Mouse (Mus musculus) limb, embryonic 15.5 days (tissue): Measurements from ENCODE around the gene St3gal2. TPM values are rescaled to one million over a fixed set of nuclear protein-coding genes. Genes with fewer than 3 reads are reported as not detected.
A peak's percentile ranks its signal among the peaks of the same experiment; 100 is the strongest.
"Not testable (repeated sequence)": the region's sequence is repeated elsewhere in the genome, so short reads cannot be mapped to it uniquely, and the experiment has no call there.

Experiments used
- ATAC-seq: fragments of 200-750 bp; cut with Nextera tagmentation; 2 replicates; pipeline ENCODE4 v1.8.0; 2017; ENCODE audit warnings: low read depth, moderate TSS enrichment; ENCODE audit not compliant: insufficient number of reproducible peaks, low FRiP score, low TSS enrichment
- H3K27ac ChIP-seq: fragments of 300-500 bp; sonication (generic); 2 replicates; pipeline ENCODE4 v1.5.1; 2015; ENCODE audit warnings: moderate library complexity, mild to moderate bottlenecking, inconsistent platforms
- H3K27me3 ChIP-seq: fragments of 300-500 bp; sonication (generic); 2 replicates; pipeline ENCODE4 v1.6.1; 2015; ENCODE audit warnings: inconsistent platforms
- H3K36me3 ChIP-seq: fragments of 300-500 bp; sonication (generic); 2 replicates; pipeline ENCODE4 v1.6.1; 2015; ENCODE audit warnings: inconsistent platforms
- H3K4me1 ChIP-seq: fragments of 300-500 bp; sonication (generic); 2 replicates; pipeline ENCODE4 v1.6.1; 2015; ENCODE audit warnings: inconsistent platforms
- H3K4me2 ChIP-seq: fragments of 300-500 bp; sonication (generic); 2 replicates; pipeline ENCODE4 v1.6.1; 2015; ENCODE audit warnings: mild to moderate bottlenecking, inconsistent platforms
- H3K4me3 ChIP-seq: fragments of 300-500 bp; sonication (generic); 2 replicates; pipeline ENCODE4 v1.5.1; 2015; ENCODE audit warnings: mild to moderate bottlenecking, inconsistent platforms
- H3K9ac ChIP-seq: fragments of 300-500 bp; sonication (generic); 2 replicates; pipeline ENCODE4 v1.6.1; 2015; ENCODE audit warnings: inconsistent platforms
- H3K9me3 ChIP-seq: fragments of 300-500 bp; sonication (generic); 2 replicates; pipeline ENCODE4 v1.6.1; 2016; ENCODE audit warnings: inconsistent platforms
- WGBS: fragments of 180-500 bp; shearing (Covaris S2); methylation state at CpG from one replicate; pipeline ENCODE4 v1.1.7; 2015; 5-methylcytosine and 5-hydroxymethylcytosine counted together
- microRNA-seq: library from miRNA; unstranded; fragments of <30 nt; microRNA quantifications from one replicate; pipeline ENCODE4, GENCODE M21; 2016
- polyA plus RNA-seq: library from polyadenylated mRNA; unstranded; fragments of >200 nt; fragmentation: Nextera tagmentation; extraction: Ambion mirVana; gene quantifications from 2 replicates; pipeline ENCODE4 v1.2.1, GENCODE M21; 2015

The St3gal2 gene
- polyA plus RNA-seq, 1 experiment from 2014 or later: 32.6 TPM

DNA sequence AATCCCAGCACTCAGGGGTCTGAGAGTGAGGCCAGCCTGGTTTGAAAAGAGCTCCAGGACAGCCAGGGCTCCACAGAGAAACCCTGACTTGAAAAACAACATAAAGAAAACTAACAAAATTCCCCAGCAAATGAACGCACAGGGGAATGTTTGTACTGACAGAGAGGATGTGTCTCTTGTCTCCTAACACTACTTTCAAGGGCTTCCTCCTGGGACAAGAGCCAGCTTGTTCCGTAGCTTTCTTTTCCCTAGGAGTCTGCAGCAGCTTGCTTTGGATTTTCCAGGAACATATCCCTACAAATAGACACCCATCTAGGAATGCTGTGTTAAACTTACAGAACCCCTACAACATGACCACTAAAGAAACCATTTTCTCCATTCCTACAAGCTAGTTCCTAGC lies 58.3 kb downstream of the St3gal2 start:
- ATAC-seq, H3K27me3 ChIP-seq, H3K27ac ChIP-seq, H3K4me1 ChIP-seq, H3K9ac ChIP-seq, H3K9me3 ChIP-seq, H3K4me3 ChIP-seq, H3K4me2 ChIP-seq: not testable (repeated sequence)
- 88% methylated on average over 2 of the region's 2 CpGs for WGBS
- peaks cover 69% of the 10 kb centered on the region for H3K36me3 ChIP-seq

DNA sequence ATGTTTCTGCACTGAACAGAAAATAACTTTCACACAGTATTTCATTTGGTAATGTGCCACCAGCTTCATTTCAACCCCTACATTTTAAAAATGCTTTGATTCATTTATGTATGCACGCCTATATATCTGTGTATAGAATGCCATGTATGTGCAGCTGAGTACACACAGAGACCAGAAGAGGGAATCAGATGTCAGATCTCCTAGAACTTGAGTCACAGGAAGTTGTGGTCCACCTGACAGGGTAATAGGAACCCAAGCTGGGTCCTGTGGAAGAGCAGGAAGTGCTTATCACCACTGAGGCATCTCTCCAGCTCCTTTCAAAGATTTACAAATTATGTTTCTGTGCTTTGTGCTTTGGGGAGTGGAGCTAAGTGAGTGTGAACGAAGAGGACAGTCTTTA lies 61.6 kb downstream of the St3gal2 start:
- Histone ChIP-seq H3K9me3 (no peaks in the 10 kb centered on the region), H3K4me1 (no peaks in the 10 kb centered on the region), H3K36me3 (peaks cover 74% of the 10 kb centered on the region), H3K27me3 (no peaks in the 10 kb centered on the region), H3K9ac (no peak overlapping the region), H3K4me3 (no peak overlapping the region), H3K4me2 (no peak overlapping the region), H3K27ac (no peak overlapping the region)
- 91% methylated on average over 2 of the region's 2 CpGs for WGBS
- ATAC-seq: no peak

DNA sequence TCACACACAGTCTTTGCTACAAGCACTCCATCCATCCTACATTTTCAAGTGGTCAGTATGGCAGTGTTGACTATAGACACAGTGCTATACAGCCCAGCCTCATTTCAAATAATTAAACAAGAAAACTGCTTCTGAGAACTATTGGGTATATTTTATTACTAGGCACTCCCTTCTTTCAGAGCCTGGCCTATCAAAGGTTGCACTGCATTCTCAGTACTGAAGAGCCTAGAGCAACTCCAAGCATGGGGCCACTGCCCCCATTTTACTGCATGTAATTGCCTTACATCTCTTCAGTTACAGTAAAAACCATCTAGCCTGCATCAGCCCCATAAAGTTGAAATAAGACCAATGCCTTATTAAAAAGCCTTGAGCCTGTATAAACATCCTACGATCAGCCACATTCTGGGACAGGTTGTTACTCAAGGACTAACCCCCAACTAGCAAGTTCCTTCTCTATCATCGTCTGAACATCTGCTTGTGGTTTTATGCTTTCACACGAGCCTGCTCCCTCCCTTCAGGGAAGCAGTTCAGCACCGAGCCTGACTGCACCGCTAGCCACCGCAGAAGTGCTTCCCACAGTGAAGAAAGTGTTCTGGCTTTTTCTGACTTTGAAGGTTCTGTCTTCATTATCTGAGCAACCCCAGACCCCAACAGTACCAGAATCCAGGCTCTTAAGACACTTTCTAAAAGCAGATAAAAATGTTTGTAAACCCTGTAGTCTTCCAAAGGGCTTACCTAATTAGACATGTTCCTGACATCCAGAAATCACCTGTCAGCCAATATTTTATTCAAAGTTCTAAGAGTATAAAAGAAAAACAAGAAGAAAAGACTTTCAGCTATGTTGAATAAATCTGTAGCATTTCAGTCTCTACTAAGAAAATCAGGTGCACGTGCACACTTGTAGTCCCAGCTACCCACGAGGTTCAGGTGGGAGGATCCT lies 68.4 kb downstream of the St3gal2 start:
- H3K27me3 ChIP-seq: no peaks in the 10 kb centered on the region
- H3K9me3 ChIP-seq: no peaks in the 10 kb centered on the region
- WGBS: 77% methylated on average over 8 of the region's 8 CpGs
- H3K9ac ChIP-seq: no peak overlapping the region
- H3K4me1 ChIP-seq: no peaks in the 10 kb centered on the region
- no peak overlapping the region for H3K4me2 ChIP-seq
- peaks cover 91% of the 10 kb centered on the region for H3K36me3 ChIP-seq
- no peak overlapping the region for H3K4me3 ChIP-seq
- no peak for ATAC-seq
- no peak overlapping the region for H3K27ac ChIP-seq

DNA sequence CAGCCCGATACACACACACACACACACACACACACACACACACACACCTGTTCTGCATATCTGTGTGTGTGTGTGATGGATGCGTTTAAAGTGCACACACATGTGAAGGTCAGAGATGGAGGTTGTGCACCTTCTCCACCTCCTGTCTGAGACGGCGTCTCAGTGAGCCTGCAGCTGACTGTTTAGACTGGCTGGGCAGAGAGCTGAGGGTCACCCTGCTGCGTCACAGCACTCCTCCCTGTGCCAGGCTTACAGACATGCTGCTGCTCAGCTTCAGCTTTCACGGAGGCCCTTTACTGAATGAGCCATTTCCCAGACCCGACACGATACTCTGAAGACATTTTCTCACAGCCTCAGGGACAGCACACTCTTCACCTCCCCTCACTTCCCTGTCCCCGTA lies 70.3 kb downstream of the St3gal2 start:
- ATAC-seq: no peak
- 86% methylated on average over 9 of the region's 9 CpGs for WGBS

DNA sequence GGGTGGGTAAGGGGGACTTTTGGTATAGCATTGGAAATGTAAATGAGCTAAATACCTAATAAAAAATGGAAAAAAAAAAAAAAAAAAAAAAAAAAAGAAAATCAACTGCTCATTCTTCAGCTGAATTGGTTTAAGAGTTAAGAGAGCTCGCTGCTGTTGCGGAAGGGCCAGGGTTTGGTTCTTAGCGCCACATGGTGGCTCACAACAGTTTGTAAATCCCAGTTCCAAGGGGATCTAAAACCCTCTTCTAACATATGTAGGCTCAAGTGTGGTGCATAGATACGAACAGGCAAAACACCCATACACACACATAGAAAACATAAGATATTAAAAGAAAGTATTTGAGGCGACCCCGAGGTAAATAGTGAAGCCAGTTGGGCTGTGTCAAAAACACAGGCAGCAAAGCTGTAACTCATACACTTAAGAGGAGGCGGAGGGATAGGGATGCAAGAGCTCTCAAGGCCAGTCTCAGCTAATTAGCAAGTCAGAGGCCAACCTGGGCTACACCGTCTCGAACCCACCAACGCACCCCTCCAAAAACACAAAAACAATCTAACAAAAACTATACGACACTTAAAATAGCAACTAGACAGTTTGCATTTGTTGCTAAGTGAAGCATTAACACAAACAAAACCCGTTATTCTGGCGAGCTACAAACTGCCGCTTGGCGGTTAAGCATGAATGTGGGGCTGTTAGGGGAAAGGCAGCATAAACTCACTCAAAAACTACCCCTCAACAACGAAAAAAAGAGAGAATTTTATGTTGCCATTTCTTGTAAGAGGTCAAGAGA lies 77.1 kb downstream of the St3gal2 start:
- H3K9ac ChIP-seq: peak overlapping the region; percentile 70
- H3K4me2 ChIP-seq: peak overlapping the region; percentile 76
- ATAC-seq: no peak
- H3K4me1 ChIP-seq: no peaks in the 10 kb centered on the region
- peak overlapping the region; percentile 70 for H3K4me3 ChIP-seq
- WGBS: 35% methylated on average over 16 of the region's 16 CpGs
- H3K9me3 ChIP-seq: no peaks in the 10 kb centered on the region
- H3K36me3 ChIP-seq: peaks cover 18% of the 10 kb centered on the region
- H3K27ac ChIP-seq: peak overlapping the region; percentile 87
- H3K27me3 ChIP-seq: no peaks in the 10 kb centered on the region

More for the DNA sequence above, 70.3 kb downstream of the St3gal2 start:
- H3K4me3 ChIP-seq: no peak overlapping the region
- H3K9ac ChIP-seq: no peak overlapping the region
- no peak overlapping the region for H3K27ac ChIP-seq
- H3K27me3 ChIP-seq: no peaks in the 10 kb centered on the region
- peaks cover 77% of the 10 kb centered on the region for H3K36me3 ChIP-seq
- H3K4me2 ChIP-seq: no peak overlapping the region
- H3K4me1 ChIP-seq: no peaks in the 10 kb centered on the region
- H3K9me3 ChIP-seq: no peaks in the 10 kb centered on the region

DNA sequence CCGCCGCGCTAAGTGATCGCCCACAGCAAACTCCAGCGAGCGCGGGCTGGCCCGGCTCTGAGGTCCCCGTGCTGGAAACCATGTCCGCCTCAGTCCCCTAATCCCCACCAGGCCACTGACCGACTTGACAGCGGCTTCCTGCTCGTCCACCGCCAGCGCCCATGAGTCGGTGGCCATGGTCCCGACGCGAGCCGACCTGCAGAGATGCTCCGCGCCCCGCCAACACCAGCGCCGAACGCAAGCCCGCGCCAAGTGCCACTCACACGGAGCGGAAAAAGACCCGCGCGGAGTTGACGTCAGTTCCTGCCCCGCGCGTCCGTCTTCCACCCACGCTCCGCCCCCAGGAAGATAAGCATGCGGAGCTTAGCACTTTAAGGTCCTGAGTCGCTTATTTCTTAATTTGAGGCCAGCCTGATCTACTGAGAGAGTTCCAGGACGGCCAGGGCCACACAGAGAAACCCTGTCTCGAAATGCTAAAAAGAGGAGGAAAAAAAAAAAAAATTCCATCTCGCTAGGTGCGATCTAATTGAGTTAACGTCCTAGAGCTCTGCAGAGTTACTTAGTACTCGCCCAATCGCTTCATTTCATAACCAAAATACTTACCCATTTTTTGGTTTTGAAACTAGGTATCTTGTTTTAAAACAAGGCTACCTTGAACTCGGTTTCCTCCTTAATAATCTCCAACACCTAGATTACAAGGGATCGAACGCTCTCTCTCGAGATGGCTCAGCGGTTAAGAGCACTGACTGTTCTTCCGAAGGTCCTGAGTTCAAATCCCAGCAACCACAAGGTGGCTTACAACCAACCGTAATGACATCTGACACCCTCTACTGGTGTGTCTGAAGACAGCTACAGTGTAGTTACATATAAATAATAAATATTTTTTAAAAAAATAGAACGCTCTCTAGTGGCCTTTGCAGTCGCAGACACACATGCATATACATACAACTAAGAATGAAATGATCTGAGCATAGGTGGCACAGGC lies 78.1 kb downstream of the St3gal2 start, which contains the start of gene Ddx19a:
Gene Ddx19a (minus strand): TSS at position 254 of the 985 bp plus-strand sequence.
- peak; percentile 90 for ATAC-seq
- H3K4me1 ChIP-seq: no peaks in the 10 kb centered on the region
- no peaks in the 10 kb centered on the region for H3K9me3 ChIP-seq
- peaks cover 12% of the 10 kb centered on the region for H3K36me3 ChIP-seq
- H3K4me2 ChIP-seq: peak within 1 kb of the TSS; percentile 76
- no peaks in the 10 kb centered on the region for H3K27me3 ChIP-seq
- peak within 1 kb of the TSS; percentile 70 for H3K9ac ChIP-seq
- peak within 1 kb of the TSS; percentile 87 for H3K27ac ChIP-seq
- H3K4me3 ChIP-seq: peak within 1 kb of the TSS; percentile 70
- WGBS: 3% methylated on average over 55 of the region's 58 CpGs

DNA sequence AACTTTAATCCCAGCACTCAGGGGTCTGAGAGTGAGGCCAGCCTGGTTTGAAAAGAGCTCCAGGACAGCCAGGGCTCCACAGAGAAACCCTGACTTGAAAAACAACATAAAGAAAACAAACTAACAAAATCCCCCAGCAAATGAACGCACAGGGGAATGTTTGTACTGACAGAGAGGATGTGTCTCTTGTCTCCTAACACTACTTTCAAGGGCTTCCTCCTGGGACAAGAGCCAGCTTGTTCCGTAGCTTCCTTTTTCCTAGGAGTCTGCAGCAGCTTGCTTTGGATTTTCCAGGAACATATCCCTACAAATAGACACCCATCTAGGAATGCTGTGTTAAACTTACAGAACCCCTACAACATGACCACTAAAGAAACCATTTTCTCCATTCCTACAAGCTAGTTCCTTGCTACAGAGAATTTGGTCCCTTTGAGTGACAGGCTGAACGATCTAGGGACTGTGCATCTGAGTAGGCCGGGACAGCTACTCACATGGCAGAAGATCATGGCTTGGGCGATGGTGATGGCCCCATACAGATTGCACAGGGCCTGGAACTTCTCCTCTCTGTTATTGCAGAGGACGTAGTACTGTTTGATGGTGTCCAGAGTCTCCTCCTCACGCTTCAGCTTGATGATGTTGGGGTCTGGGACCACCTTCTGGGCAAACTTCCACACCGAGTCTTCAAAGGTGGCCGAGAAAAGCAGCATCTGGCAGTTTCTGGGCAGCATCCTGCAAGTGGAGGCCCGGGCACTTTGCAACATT lies 90.7 kb downstream of the St3gal2 start:
- H3K36me3 ChIP-seq: peaks cover 41% of the 10 kb centered on the region
- not testable (repeated sequence) for H3K4me1 ChIP-seq, H3K4me2 ChIP-seq, H3K9me3 ChIP-seq, H3K27me3 ChIP-seq, H3K4me3 ChIP-seq, H3K9ac ChIP-seq, H3K27ac ChIP-seq, ATAC-seq
- 87% methylated on average over 10 of the region's 10 CpGs for WGBS

Small RNAs within 50 kb of the gene (microRNA-seq; reads per million reads assigned to microRNA genes)
- 0.82 reads per million for gene Mir3473d

Other genes starting within 250 kb of the St3gal2 start
- gene Mtss1l, start 198.4 kb upstream of the St3gal2 start, polyA plus RNA-seq: 9.6 and 10.2 TPM in 2 replicates
- 5.0 and 5.3 TPM in 2 replicates for gene Il34, start 114.0 kb upstream of the St3gal2 start, polyA plus RNA-seq
- gene Cog4, start 73.3 kb upstream of the St3gal2 start, polyA plus RNA-seq: 77.7 and 77.8 TPM in 2 replicates
- 125 and 127 TPM in 2 replicates for gene Sf3b3, start 73.1 kb upstream of the St3gal2 start, polyA plus RNA-seq
- 10.9 and 12.2 TPM in 2 replicates for gene Fuk, start 17.4 kb upstream of the St3gal2 start, polyA plus RNA-seq
- 12.4 and 15.9 TPM in 2 replicates for gene Ddx19a, start 77.9 kb downstream of the St3gal2 start, polyA plus RNA-seq
- gene Ddx19b, start 111.8 kb downstream of the St3gal2 start, polyA plus RNA-seq: 4.9 and 5.0 TPM in 2 replicates
- gene Aars, start 113.2 kb downstream of the St3gal2 start, polyA plus RNA-seq: 48.0 and 48.4 TPM in 2 replicates
- 8.2 and 9.7 TPM in 2 replicates for gene Exosc6, start 136.4 kb downstream of the St3gal2 start, polyA plus RNA-seq
- not detected in 2 replicates for gene Clec18a, start 172.5 kb downstream of the St3gal2 start, polyA plus RNA-seq
- gene Pdpr, start 174.7 kb downstream of the St3gal2 start, polyA plus RNA-seq: 8.9 and 10.0 TPM in 2 replicates